Mouse (Mus musculus) C2C12 (cell line): ENCODE measurements at regions not wholly inside any gene's neighbourhood (a gene's known extent, or its start where the extent isn't known, plus 50 kb on each side); places are given as distances from the start of the nearest gene placed in this dataset.

Source experiments
- H3K27me3 ChIP-seq: one replicate; pipeline ENCODE4 v1.6.1; 2011; ENCODE audit not compliant: control insufficient read depth, insufficient read depth, insufficient read length
- H3K36me3 ChIP-seq: one replicate; pipeline ENCODE4 v1.6.1; 2011; ENCODE audit not compliant: control insufficient read depth, insufficient read depth
- H3K4me3 ChIP-seq: one replicate; pipeline ENCODE4 v1.5.1; 2011; ENCODE audit warnings: mild to moderate bottlenecking, control low read depth; ENCODE audit not compliant: poor library complexity, insufficient read depth, severe bottlenecking
- H3K79me2 ChIP-seq: one replicate; pipeline ENCODE4 v1.6.1; 2011; ENCODE audit not compliant: control insufficient read depth, insufficient read depth
- H3K79me3 ChIP-seq: one replicate; pipeline ENCODE4 v1.6.1; 2011; ENCODE audit warnings: low read depth, control low read depth
- H3ac ChIP-seq: one replicate; pipeline ENCODE3; 2011; ENCODE audit warnings: low read depth; ENCODE audit not compliant: control insufficient read depth, insufficient read length
- CEBPB ChIP-seq: IDR thresholded peaks from one replicate; pipeline ENCODE4 v1.6.1; 2011; ENCODE audit warnings: low read depth, mild to moderate bottlenecking, control low read depth, moderate library complexity
- CTCF ChIP-seq: IDR thresholded peaks from one replicate; pipeline ENCODE4 v1.5.1; 2011; ENCODE audit not compliant: control insufficient read depth, insufficient read depth, insufficient read length
- FOSL1 ChIP-seq: IDR thresholded peaks from one replicate; pipeline ENCODE4 v1.8.0; 2011; ENCODE audit warnings: mild to moderate bottlenecking, low read length; ENCODE audit not compliant: poor library complexity, insufficient read depth, severe bottlenecking
- MAX ChIP-seq: IDR thresholded peaks from one replicate; pipeline ENCODE4 v1.6.1; 2011; ENCODE audit warnings: mild to moderate bottlenecking, control low read depth
- MYOD1 ChIP-seq: IDR thresholded peaks from one replicate; pipeline ENCODE4 v1.6.1; 2011; ENCODE audit warnings: low read depth; ENCODE audit not compliant: control insufficient read depth, insufficient read length
- MYOG ChIP-seq: IDR thresholded peaks from one replicate; pipeline ENCODE4 v1.6.1; 2011; ENCODE audit not compliant: control insufficient read depth, insufficient read length; ENCODE audit errors: extremely low read depth
- USF1 ChIP-seq: IDR thresholded peaks from one replicate; pipeline ENCODE4 v1.6.1; 2011; ENCODE audit warnings: low read depth, mild to moderate bottlenecking, control low read depth, moderate library complexity

- H3K27me3 ChIP-seq, result no peaks in the 10 kb centered on the region
- no peak overlapping the region for H3K4me3 ChIP-seq
- TF ChIP-seq FOSL1 (no peak), MYOD1 (no peak), CTCF (no peak), CEBPB (no peak), MAX (no peak), USF1 (no peak), MYOG (no peak)
- no peaks in the 10 kb centered on the region for H3K36me3 ChIP-seq
- no peak overlapping the region for H3ac ChIP-seq
- H3K79me2 ChIP-seq, result no peaks in the 10 kb centered on the region
- H3K79me3 ChIP-seq, result no peaks in the 10 kb centered on the region
These were observed 108.5 kb upstream of the N6amt1 start for GRCm38 (mm10) chr16:87245441-87245840.

- Histone ChIP-seq H3K36me3 (no peaks in the 10 kb centered on the region), H3K4me3 (no peak overlapping the region), H3K79me2 (no peaks in the 10 kb centered on the region), H3ac (no peak overlapping the region), H3K27me3 (no peaks in the 10 kb centered on the region), H3K79me3 (no peaks in the 10 kb centered on the region)
- no peak for TF ChIP-seq CEBPB
- TF ChIP-seq MYOD1, result no peak
- no peak for TF ChIP-seq MAX
- TF ChIP-seq FOSL1, result no peak
- TF ChIP-seq CTCF, result no peak
- TF ChIP-seq MYOG, result no peak
- TF ChIP-seq USF1, result no peak
These were observed 112.0 kb upstream of the N6amt1 start for GRCm38 (mm10) chr16:87242027-87242426.

- Histone ChIP-seq H3K27me3 (no peaks in the 10 kb centered on the region), H3K79me2 (no peaks in the 10 kb centered on the region), H3K79me3 (no peaks in the 10 kb centered on the region), H3K36me3 (no peaks in the 10 kb centered on the region), H3ac (no peak overlapping the region), H3K4me3 (no peak overlapping the region)
- TF ChIP-seq FOSL1 (no peak), MYOG (no peak), USF1 (no peak), CEBPB (no peak), MYOD1 (no peak), MAX (no peak), CTCF (no peak)
These were observed 114.9 kb upstream of the N6amt1 start for GRCm38 (mm10) chr16:87239105-87239504.

GRCm38 (mm10) chr16:87234199-87234598 lies 119.8 kb upstream of the N6amt1 start:
- no peaks in the 10 kb centered on the region for H3K36me3 ChIP-seq
- TF ChIP-seq MAX (no peak), USF1 (no peak), FOSL1 (no peak), MYOG (no peak), MYOD1 (no peak)
- no peaks in the 10 kb centered on the region for H3K27me3 ChIP-seq
- H3K79me2 ChIP-seq, result no peaks in the 10 kb centered on the region
- no peaks in the 10 kb centered on the region for H3K79me3 ChIP-seq
- H3K4me3 ChIP-seq, result no peak overlapping the region
- H3ac ChIP-seq, result no peak overlapping the region

GRCm38 (mm10) chr16:87225595-87225994 lies 128.4 kb upstream of the N6amt1 start:
- TF ChIP-seq CEBPB, result no peak
- TF ChIP-seq CTCF, result no peak
- Histone ChIP-seq H3K79me2 (no peaks in the 10 kb centered on the region), H3K36me3 (no peaks in the 10 kb centered on the region), H3K27me3 (no peaks in the 10 kb centered on the region), H3K4me3 (no peak overlapping the region), H3ac (no peak overlapping the region), H3K79me3 (no peaks in the 10 kb centered on the region)

- TF ChIP-seq MAX (no peak), CEBPB (no peak), MYOD1 (no peak), MYOG (no peak), CTCF (no peak), USF1 (no peak), FOSL1 (no peak)
- Histone ChIP-seq H3K27me3 (no peaks in the 10 kb centered on the region), H3K79me3 (no peaks in the 10 kb centered on the region), H3K36me3 (no peaks in the 10 kb centered on the region), H3K4me3 (no peak overlapping the region), H3K79me2 (no peaks in the 10 kb centered on the region), H3ac (no peak overlapping the region)
These were observed 128.9 kb upstream of the N6amt1 start for GRCm38 (mm10) chr16:87225085-87225484.
